Mouse (Mus musculus): ENCODE measurements around the gene Ankrd6.

DNA sequence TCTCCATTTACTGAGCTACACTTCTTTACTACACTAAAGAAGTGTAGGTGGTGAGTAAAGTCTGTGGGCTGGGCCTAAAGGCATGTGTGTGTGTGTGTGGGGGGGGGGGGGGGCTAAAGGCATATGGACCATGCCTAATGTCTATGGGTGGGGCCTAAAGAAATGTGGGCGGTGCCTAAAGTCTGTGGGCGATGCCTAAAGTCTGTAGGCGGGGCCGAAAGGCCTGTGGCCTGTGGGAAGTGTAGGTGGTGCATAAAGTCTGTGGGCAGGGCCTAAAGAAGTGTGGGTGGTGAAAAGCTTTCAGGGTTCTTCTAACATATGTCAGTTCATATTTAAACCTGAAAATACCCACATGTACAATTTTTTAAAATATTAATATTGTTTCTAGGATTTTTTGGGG lies 26.7 kb upstream of the Ankrd6 start:
- TF ChIP-seq POLR2A (IDR thresholded peaks at IDR 0.05; ENCODE audit: low read depth, low read length) (no peak), MEF2A (IDR thresholded peaks at IDR 0.05; ENCODE audit: borderline replicate concordance, low read depth, low read length) (no peak), TCF12 (IDR thresholded peaks at IDR 0.05; ENCODE audit: low read depth, low read length) (no peak), CTCF (conservative IDR thresholded peaks at IDR 0.05 in 1 of 2, IDR thresholded peaks at IDR 0.05 in 1 of 2; ENCODE audit: low read depth in 2 of 2, low read length in 2 of 2) (no peak), GABPA (IDR thresholded peaks at IDR 0.05; ENCODE audit: insufficient replicate concordance, low read depth, low read length) (no peak), E2F4 (IDR thresholded peaks at IDR 0.05; ENCODE audit: insufficient replicate concordance, low read depth, low read length) (no peak), JUND (conservative IDR thresholded peaks at IDR 0.05; ENCODE audit: low read depth, low read length) (no peak)
